Mouse (Mus musculus): ENCODE measurements at regions not wholly inside any gene's neighbourhood (a gene's known extent, or its start where the extent isn't known, plus 50 kb on each side); places are given as distances from the start of the nearest gene placed in this dataset.
"Not testable (repeated sequence)": the region's sequence is repeated elsewhere in the genome, so short reads cannot be mapped to it uniquely, and the experiment has no call there.

- TF ChIP-seq CTCF (IDR thresholded peaks at IDR 0.05; ENCODE audit: extremely low read depth, insufficient read depth, insufficient read length, insufficient replicate concordance); POLR2A (IDR thresholded peaks at IDR 0.05; ENCODE audit: low read depth, low read length): not testable (repeated sequence)
Measured at GRCm38 (mm10) chr6:70143341-70143740, 648.7 kb downstream of the Rpia start.

Measured in spleen, adult 2 months (tissue).